Mouse (Mus musculus): ENCODE results near the gene Lhx2. TPM values are rescaled to one million over a fixed set of nuclear protein-coding genes. Genes with fewer than 3 reads are reported as not detected.

Lhx2 gene
- polyA plus RNA-seq, 1 experiment from 2014 or later, result not detected

DNA sequence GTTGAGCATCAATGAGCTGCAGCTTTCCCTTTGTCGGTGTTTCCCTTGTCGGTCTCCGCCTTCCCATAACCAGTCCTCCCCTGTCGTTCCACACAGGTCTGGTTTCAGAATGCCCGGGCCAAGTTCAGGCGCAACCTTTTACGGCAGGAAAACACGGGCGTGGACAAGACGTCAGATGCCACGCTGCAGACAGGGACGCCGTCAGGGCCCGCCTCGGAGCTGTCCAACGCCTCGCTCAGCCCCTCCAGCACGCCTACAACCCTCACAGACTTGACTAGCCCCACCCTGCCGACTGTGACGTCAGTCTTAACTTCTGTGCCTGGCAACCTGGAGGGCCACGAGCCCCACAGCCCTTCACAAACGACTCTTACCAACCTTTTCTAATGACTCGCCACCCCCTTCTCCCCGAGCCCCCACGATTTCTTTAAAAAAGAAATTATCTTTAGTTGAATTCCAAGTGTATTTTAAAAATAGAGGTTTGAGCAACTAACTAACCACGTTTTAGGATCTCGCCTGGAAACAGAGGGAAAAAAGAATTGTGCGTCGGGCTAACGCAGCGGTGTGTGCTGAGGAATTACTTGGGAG, 29.8 kb downstream of the Lhx2 start:
- no peaks in the 10 kb centered on the region for H3K9me3 ChIP-seq (replicated peaks; ENCODE audit: control insufficient read depth, low read length)
- peak overlapping the region; percentile 43 for H3K4me3 ChIP-seq (ENCODE audit: low read length)
- peaks cover 54% of the 10 kb centered on the region for H3K27me3 ChIP-seq (ENCODE audit: control insufficient read depth, insufficient read depth, low read length)
- H3K4me2 ChIP-seq (ENCODE audit: low read depth, low read length), result peak overlapping the region; percentile 64
- 0 out of 2 replicates have a peak, but pooled peaks cover 3% of the 10 kb centered on the region for H3K4me1 ChIP-seq (ENCODE audit: control insufficient read depth, insufficient read depth, low read length)
- WGBS, result 6% methylated on average over 31 of the region's 31 CpGs
- peak; percentile 78 for ATAC-seq (replicated peaks; ENCODE audit: extremely low read depth, insufficient read depth, low FRiP score)
- H3K9ac ChIP-seq (ENCODE audit: low read length), result no peak overlapping the region
- H3K27ac ChIP-seq (ENCODE audit: low read length), result no peak overlapping the region
- H3K36me3 ChIP-seq (ENCODE audit: control insufficient read depth, insufficient read depth), result no peaks in the 10 kb centered on the region

DNA sequence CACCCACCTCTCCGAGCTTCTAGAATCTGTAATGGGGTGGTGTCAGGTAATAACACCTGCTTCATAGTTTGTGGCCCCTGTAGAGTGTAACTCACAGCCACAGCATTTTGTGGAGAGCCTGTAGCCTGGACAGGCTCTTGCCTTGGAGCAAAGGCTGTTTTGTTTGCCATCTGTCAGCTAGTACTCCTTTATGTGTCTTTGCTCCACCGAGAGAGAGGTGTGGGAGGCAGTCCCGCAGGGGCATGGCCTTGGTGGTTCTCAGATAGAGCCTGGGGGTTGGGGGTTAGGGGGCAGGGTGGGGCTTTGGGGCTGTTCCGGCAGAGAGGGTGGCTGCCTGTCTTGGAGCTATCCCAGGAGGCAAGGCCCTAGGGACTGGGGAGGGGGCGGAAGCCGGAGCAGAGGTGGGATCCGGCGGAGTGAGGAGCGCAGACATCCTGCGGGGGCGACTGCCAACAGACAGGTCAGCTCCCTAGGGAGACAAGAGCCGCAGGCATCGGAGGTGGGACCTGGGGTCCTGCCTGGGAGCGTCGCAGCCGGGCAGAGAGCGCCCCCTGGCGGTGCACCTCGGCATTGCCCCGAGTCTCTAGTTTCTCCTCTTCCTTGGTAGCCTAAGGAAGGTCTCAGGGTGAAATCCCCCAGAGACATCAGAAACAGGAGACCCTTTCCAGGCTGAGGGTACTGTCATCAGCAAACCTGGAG, 36.7 kb downstream of the Lhx2 start:
- 0 out of 2 replicates have a peak, but pooled peaks have one; percentile 14 for ATAC-seq (replicated peaks; ENCODE audit: extremely low read depth, insufficient read depth, low FRiP score)
- Histone ChIP-seq H3K4me3 (ENCODE audit: low read length) (no peak overlapping the region; the same call in 1 of the 2 replicates), H3K9ac (ENCODE audit: low read length) (no peak overlapping the region), H3K36me3 (ENCODE audit: control insufficient read depth, insufficient read depth) (no peaks in the 10 kb centered on the region), H3K4me2 (ENCODE audit: low read depth, low read length) (peak overlapping the region; percentile 26; the same call in 1 of the 2 replicates), H3K27me3 (ENCODE audit: control insufficient read depth, insufficient read depth, low read length) (peaks cover 62% of the 10 kb centered on the region), H3K9me3 (replicated peaks; ENCODE audit: control insufficient read depth, low read length) (no peaks in the 10 kb centered on the region), H3K27ac (ENCODE audit: low read length) (no peak overlapping the region), H3K4me1 (ENCODE audit: control insufficient read depth, insufficient read depth, low read length) (peaks cover 4% of the 10 kb centered on the region)
- 4% methylated on average over 20 of the region's 20 CpGs for WGBS

GRCm38 (mm10) chr2:38377254-38377653, 38.2 kb downstream of the Lhx2 start:
- H3K27ac ChIP-seq (ENCODE audit: low read length), result no peak overlapping the region
- ATAC-seq (replicated peaks; ENCODE audit: extremely low read depth, insufficient read depth, low FRiP score), result no peak
- no peak overlapping the region for H3K9ac ChIP-seq (ENCODE audit: low read length)
- no peak overlapping the region for H3K4me3 ChIP-seq (ENCODE audit: low read length)
- no peaks in the 10 kb centered on the region for H3K9me3 ChIP-seq (replicated peaks; ENCODE audit: control insufficient read depth, low read length)
- WGBS, result 80% methylated on average over 7 of the region's 7 CpGs
- H3K27me3 ChIP-seq (ENCODE audit: control insufficient read depth, insufficient read depth, low read length), result peaks cover 58% of the 10 kb centered on the region
- H3K36me3 ChIP-seq (ENCODE audit: control insufficient read depth, insufficient read depth), result no peaks in the 10 kb centered on the region
- no peak overlapping the region for H3K4me2 ChIP-seq (ENCODE audit: low read depth, low read length)
- peaks cover 4% of the 10 kb centered on the region for H3K4me1 ChIP-seq (ENCODE audit: control insufficient read depth, insufficient read depth, low read length)

GRCm38 (mm10) chr2:38378346-38378745, 39.3 kb downstream of the Lhx2 start:
- Histone ChIP-seq H3K9me3 (replicated peaks; ENCODE audit: control insufficient read depth, low read length) (no peaks in the 10 kb centered on the region), H3K4me3 (ENCODE audit: low read length) (no peak overlapping the region), H3K27ac (ENCODE audit: low read length) (no peak overlapping the region), H3K27me3 (ENCODE audit: control insufficient read depth, insufficient read depth, low read length) (peaks cover 55% of the 10 kb centered on the region), H3K36me3 (ENCODE audit: control insufficient read depth, insufficient read depth) (no peaks in the 10 kb centered on the region), H3K4me1 (ENCODE audit: control insufficient read depth, insufficient read depth, low read length) (peaks cover 4% of the 10 kb centered on the region), H3K9ac (ENCODE audit: low read length) (no peak overlapping the region), H3K4me2 (ENCODE audit: low read depth, low read length) (no peak overlapping the region)
- ATAC-seq (replicated peaks; ENCODE audit: extremely low read depth, insufficient read depth, low FRiP score), result no peak
- 19% methylated on average over 5 of the region's 5 CpGs for WGBS

- Histone ChIP-seq H3K4me3 (ENCODE audit: low read length) (peak overlapping the region; percentile 31), H3K27me3 (ENCODE audit: control insufficient read depth, insufficient read depth, low read length) (peaks cover 48% of the 10 kb centered on the region), H3K4me1 (ENCODE audit: control insufficient read depth, insufficient read depth, low read length) (peaks cover 4% of the 10 kb centered on the region), H3K9ac (ENCODE audit: low read length) (no peak overlapping the region), H3K36me3 (ENCODE audit: control insufficient read depth, insufficient read depth) (no peaks in the 10 kb centered on the region), H3K9me3 (replicated peaks; ENCODE audit: control insufficient read depth, low read length) (no peaks in the 10 kb centered on the region), H3K27ac (ENCODE audit: low read length) (no peak overlapping the region), H3K4me2 (ENCODE audit: low read depth, low read length) (peak overlapping the region; percentile 54)
- WGBS, result 3% methylated on average over 29 of the region's 29 CpGs
- no peak for ATAC-seq (replicated peaks; ENCODE audit: extremely low read depth, insufficient read depth, low FRiP score)
These were observed 39.9 kb downstream of the Lhx2 start for GRCm38 (mm10) chr2:38378849-38379545.

DNA sequence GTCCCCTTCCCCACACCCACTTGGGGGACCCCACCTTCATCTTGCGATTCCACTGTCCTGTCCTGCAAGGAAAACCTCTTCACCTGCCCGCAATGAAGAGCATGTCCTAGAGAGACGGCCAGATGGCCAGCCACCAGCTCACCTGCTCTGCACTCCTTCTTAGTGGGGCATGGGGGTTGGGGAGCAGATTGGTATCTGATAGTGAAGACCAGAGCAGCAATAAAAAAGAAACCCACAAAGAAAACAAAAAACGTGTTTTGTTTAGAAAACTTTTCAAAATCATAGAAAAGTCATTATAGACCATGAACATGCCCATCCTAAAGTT, 40.4 kb downstream of the Lhx2 start:
- 5% methylated on average over 4 of the region's 4 CpGs for WGBS
- Histone ChIP-seq H3K9me3 (replicated peaks; ENCODE audit: control insufficient read depth, low read length) (no peaks in the 10 kb centered on the region), H3K27ac (ENCODE audit: low read length) (no peak overlapping the region), H3K9ac (ENCODE audit: low read length) (no peak overlapping the region), H3K4me1 (ENCODE audit: control insufficient read depth, insufficient read depth, low read length) (peaks cover 4% of the 10 kb centered on the region), H3K4me2 (ENCODE audit: low read depth, low read length) (peak overlapping the region; percentile 54; the same call in 1 of the 2 replicates), H3K27me3 (ENCODE audit: control insufficient read depth, insufficient read depth, low read length) (peaks cover 45% of the 10 kb centered on the region), H3K4me3 (ENCODE audit: low read length) (no peak overlapping the region), H3K36me3 (ENCODE audit: control insufficient read depth, insufficient read depth) (no peaks in the 10 kb centered on the region)
- ATAC-seq (replicated peaks; ENCODE audit: extremely low read depth, insufficient read depth, low FRiP score), result no peak

GRCm38 (mm10) chr2:38380136-38381083, 41.3 kb downstream of the Lhx2 start:
- H3K4me1 ChIP-seq (ENCODE audit: control insufficient read depth, insufficient read depth, low read length), result peaks cover 4% of the 10 kb centered on the region
- no peak for ATAC-seq (replicated peaks; ENCODE audit: extremely low read depth, insufficient read depth, low FRiP score)
- no peak overlapping the region for H3K4me2 ChIP-seq (ENCODE audit: low read depth, low read length)
- H3K4me3 ChIP-seq (ENCODE audit: low read length), result no peak overlapping the region
- H3K27me3 ChIP-seq (ENCODE audit: control insufficient read depth, insufficient read depth, low read length), result peaks cover 45% of the 10 kb centered on the region
- no peak overlapping the region for H3K9ac ChIP-seq (ENCODE audit: low read length)
- no peaks in the 10 kb centered on the region for H3K9me3 ChIP-seq (replicated peaks; ENCODE audit: control insufficient read depth, low read length)
- no peak overlapping the region for H3K27ac ChIP-seq (ENCODE audit: low read length)
- 28% methylated on average over 10 of the region's 10 CpGs for WGBS
- no peaks in the 10 kb centered on the region for H3K36me3 ChIP-seq (ENCODE audit: control insufficient read depth, insufficient read depth)

GRCm38 (mm10) chr2:38387568-38388262, 48.6 kb downstream of the Lhx2 start:
- Histone ChIP-seq H3K9me3 (replicated peaks; ENCODE audit: control insufficient read depth, low read length) (no peaks in the 10 kb centered on the region), H3K27ac (ENCODE audit: low read length) (no peak overlapping the region), H3K9ac (ENCODE audit: low read length) (no peak overlapping the region), H3K4me3 (ENCODE audit: low read length) (no peak overlapping the region), H3K27me3 (ENCODE audit: control insufficient read depth, insufficient read depth, low read length) (no peaks in the 10 kb centered on the region), H3K4me2 (ENCODE audit: low read depth, low read length) (no peak overlapping the region), H3K36me3 (ENCODE audit: control insufficient read depth, insufficient read depth) (no peaks in the 10 kb centered on the region), H3K4me1 (ENCODE audit: control insufficient read depth, insufficient read depth, low read length) (no peaks in the 10 kb centered on the region)
- WGBS, result 70% methylated on average over 10 of the region's 10 CpGs
- ATAC-seq (replicated peaks; ENCODE audit: extremely low read depth, insufficient read depth, low FRiP score), result no peak
